Comparison of ENCODE assay signal across 8 mouse cellular contexts in genomic region chr11:70815498-70816078, GRCm38 (mm10). TPM values are rescaled to one million over a fixed set of nuclear protein-coding genes. Genes with fewer than 3 reads are reported as not detected.
DNase-seq lines count a peak whose midpoint lies in the region; ATAC-seq and TF ChIP-seq lines count a peak whose summit lies in the region.

No protein-coding gene starts in this region.

- no peaks in the 10 kb centered on the region for H3K36me3 ChIP-seq in hindbrain, embryonic 14.5 days (replicated peaks; ENCODE audit: control insufficient read depth, insufficient read depth)
- H3K36me3 ChIP-seq in hindbrain, embryonic 12.5 days: no peaks in the 10 kb centered on the region
- H3K36me3 ChIP-seq in testis, adult 2 months (ENCODE audit: control insufficient read depth, insufficient read depth, low read length): no peaks in the 10 kb centered on the region

- ATAC-seq in hindbrain, embryonic 14.5 days (ENCODE audit: low FRiP score): no peak
- no peak for ATAC-seq in hindbrain, embryonic 12.5 days (ENCODE audit: low FRiP score)
- peak; percentile 61 for ATAC-seq in granulocyte monocyte progenitor cell, adult 5-6 weeks (replicated peaks; ENCODE audit: poor library complexity, severe bottlenecking)
- ATAC-seq in megakaryocyte progenitor cell, adult 5-6 weeks (replicated peaks; ENCODE audit: poor library complexity): peak; percentile 89

- no peak for TF ChIP-seq POLR2A in cerebellum, adult 2 months (IDR thresholded peaks at IDR 0.05; ENCODE audit: borderline replicate concordance, insufficient read depth, low read length)
- TF ChIP-seq POLR2A in testis, adult 2 months (IDR thresholded peaks at IDR 0.05; ENCODE audit: control insufficient read depth, low read depth, low read length): no peak

- 34% methylated on average over 6 of the region's 6 CpGs for WGBS in hindbrain, embryonic 14.5 days
- WGBS in hindbrain, embryonic 12.5 days: 33% methylated on average over 6 of the region's 6 CpGs
- WGBS in cerebellum, adult 2 months: 22% methylated on average over 6 of the region's 6 CpGs

- no peaks in the 10 kb centered on the region for H3K4me1 ChIP-seq in hindbrain, embryonic 14.5 days (replicated peaks; ENCODE audit: control insufficient read depth, insufficient read depth, low read length)
- no peaks in the 10 kb centered on the region for H3K4me1 ChIP-seq in hindbrain, embryonic 12.5 days
- H3K4me1 ChIP-seq in cerebellum, adult 2 months (ENCODE audit: control insufficient read depth, insufficient read depth, low read length): peaks cover 2% of the 10 kb centered on the region; the same call in 1 of the 2 replicates
- H3K4me1 ChIP-seq in testis, adult 2 months (ENCODE audit: control insufficient read depth, insufficient read depth, low read length): no peaks in the 10 kb centered on the region

- peak; percentile 84 for DNase-seq in hindbrain, embryonic 14.5 days (ENCODE audit: low spot score)
- DNase-seq in MEL-GATA-1-ER (ENCODE audit: extremely low read depth, low read depth): peak; percentile 67
- DNase-seq in cerebellum, adult 2 months: peak; percentile 49 to 51
- DNase-seq in layer of hippocampus, adult 9-11 months: peak; percentile 46

- H3K4me2 ChIP-seq in hindbrain, embryonic 14.5 days (replicated peaks): no peak overlapping the region
- H3K4me2 ChIP-seq in hindbrain, embryonic 12.5 days (replicated peaks): no peak overlapping the region

- no peak overlapping the region for H3K4me3 ChIP-seq in hindbrain, embryonic 14.5 days (replicated peaks; ENCODE audit: low read length)
- no peak overlapping the region for H3K4me3 ChIP-seq in hindbrain, embryonic 12.5 days
- H3K4me3 ChIP-seq in cerebellum, adult 2 months (replicated peaks; ENCODE audit: insufficient read depth, low read depth, low read length): no peak overlapping the region
- no peak overlapping the region for H3K4me3 ChIP-seq in testis, adult 2 months (ENCODE audit: control insufficient read depth, low read depth, low read length)

- peak; percentile 53; the same call in 1 of the 2 replicates for TF ChIP-seq CTCF in cerebellum, adult 2 months (IDR thresholded peaks at IDR 0.05; ENCODE audit: borderline replicate concordance, insufficient read depth, low read depth, low read length)
- TF ChIP-seq CTCF in testis, adult 2 months (IDR thresholded peaks at IDR 0.05; ENCODE audit: control insufficient read depth, insufficient read depth, insufficient replicate concordance, low read depth, low read length): peak; percentile 38; the same call in 1 of the 2 replicates

- H3K9me3 ChIP-seq in hindbrain, embryonic 14.5 days (ENCODE audit: control insufficient read depth, low read length): no peaks in the 10 kb centered on the region
- H3K9me3 ChIP-seq in hindbrain, embryonic 12.5 days (replicated peaks): no peaks in the 10 kb centered on the region

- H3K27me3 ChIP-seq in hindbrain, embryonic 14.5 days (ENCODE audit: control insufficient read depth, insufficient read depth, low read length): no peaks in the 10 kb centered on the region
- H3K27me3 ChIP-seq in hindbrain, embryonic 12.5 days: no peaks in the 10 kb centered on the region
- no peaks in the 10 kb centered on the region for H3K27me3 ChIP-seq in cerebellum, adult 2 months (ENCODE audit: control insufficient read depth, insufficient read depth, low read length)
- H3K27me3 ChIP-seq in testis, adult 2 months (ENCODE audit: control insufficient read depth, insufficient read depth, low read length): no peaks in the 10 kb centered on the region

- no peak overlapping the region for H3K27ac ChIP-seq in hindbrain, embryonic 14.5 days
- H3K27ac ChIP-seq in hindbrain, embryonic 12.5 days: no peak overlapping the region
- H3K27ac ChIP-seq in cerebellum, adult 2 months (ENCODE audit: insufficient read depth, low read length): no peak overlapping the region
- H3K27ac ChIP-seq in testis, adult 2 months (ENCODE audit: control insufficient read depth, insufficient read depth, low read depth, low read length): no peak overlapping the region

- no peak overlapping the region for H3K9ac ChIP-seq in hindbrain, embryonic 14.5 days
- no peak overlapping the region for H3K9ac ChIP-seq in hindbrain, embryonic 12.5 days

RNA-seq across cellular contexts. Expression of gene Scimp, which starts 3.2 kb away (rescaled TPM):
- not detected in 2 replicates for polyA plus RNA-seq in hindbrain, embryonic 14.5 days (2014; fragmentation: Nextera tagmentation; extraction: Ambion mirVana)
- polyA plus RNA-seq in hindbrain, embryonic 12.5 days (2016; fragmentation: Nextera tagmentation; extraction: Ambion mirVana): not detected in 2 replicates
- 0.10 TPM in 1 of 2 replicates, not detected in the other for polyA plus RNA-seq in cerebellum, adult 2 months (2012; rRNA removed)
- not detected in 2 replicates for total RNA-seq in granulocyte monocyte progenitor cell, adult 5-6 weeks (2014; fragmentation: Nextera tagmentation)
- total RNA-seq in granulocyte monocyte progenitor cell, adult 5-6 weeks (2017): not detected in 2 replicates
- 0.37 TPM in 1 of 2 replicates, not detected in the other for total RNA-seq in megakaryocyte progenitor cell, adult 5-6 weeks (2015)
- total RNA-seq in megakaryocyte progenitor cell, adult 5-6 weeks (2017): not detected in 2 replicates
- 0.13 and 0.16 TPM in 2 replicates for polyA plus RNA-seq in testis, adult 2 months (2012; rRNA removed)

RNA-seq across cellular contexts. Expression of gene Rabep1, which starts 29.0 kb away (rescaled TPM):
- 77.5 and 86.4 TPM in 2 replicates for polyA plus RNA-seq in hindbrain, embryonic 14.5 days (2014; fragmentation: Nextera tagmentation; extraction: Ambion mirVana)
- polyA plus RNA-seq in hindbrain, embryonic 12.5 days (2016; fragmentation: Nextera tagmentation; extraction: Ambion mirVana): 56.9 and 58.5 TPM in 2 replicates
- polyA plus RNA-seq in cerebellum, adult 2 months (2012; rRNA removed): 35.4 and 35.9 TPM in 2 replicates
- 20.4 and 22.5 TPM in 2 replicates for total RNA-seq in granulocyte monocyte progenitor cell, adult 5-6 weeks (2014; fragmentation: Nextera tagmentation)
- 32.1 and 36.9 TPM in 2 replicates for total RNA-seq in granulocyte monocyte progenitor cell, adult 5-6 weeks (2017)
- total RNA-seq in megakaryocyte progenitor cell, adult 5-6 weeks (2015): 19.5 and 28.2 TPM in 2 replicates
- total RNA-seq in megakaryocyte progenitor cell, adult 5-6 weeks (2017): 30.8 and 52.6 TPM in 2 replicates
- polyA plus RNA-seq in testis, adult 2 months (2012; rRNA removed): 2.8 and 3.4 TPM in 2 replicates

RNA-seq across cellular contexts. Expression of gene Zfp3, which starts 51.6 kb away (rescaled TPM):
- polyA plus RNA-seq in hindbrain, embryonic 14.5 days (2014; fragmentation: Nextera tagmentation; extraction: Ambion mirVana): 16.9 and 18.1 TPM in 2 replicates
- 11.1 and 12.7 TPM in 2 replicates for polyA plus RNA-seq in hindbrain, embryonic 12.5 days (2016; fragmentation: Nextera tagmentation; extraction: Ambion mirVana)
- 10.4 and 11.1 TPM in 2 replicates for polyA plus RNA-seq in cerebellum, adult 2 months (2012; rRNA removed)
- total RNA-seq in granulocyte monocyte progenitor cell, adult 5-6 weeks (2014; fragmentation: Nextera tagmentation): 0.45 and 2.1 TPM in 2 replicates
- total RNA-seq in granulocyte monocyte progenitor cell, adult 5-6 weeks (2017): 0.26 and 1.0 TPM in 2 replicates
- 1.3 and 2.1 TPM in 2 replicates for total RNA-seq in megakaryocyte progenitor cell, adult 5-6 weeks (2015)
- total RNA-seq in megakaryocyte progenitor cell, adult 5-6 weeks (2017): 1.9 and 2.7 TPM in 2 replicates
- polyA plus RNA-seq in testis, adult 2 months (2012; rRNA removed): 1.2 TPM in 2 replicates

Comparison
In these comparisons a context has a peak if more than half of its experiments do, and no peak if none do; other contexts are left out.
1. ATAC-seq: peak in granulocyte monocyte progenitor cell, adult 5-6 weeks (single experiment) and megakaryocyte progenitor cell, adult 5-6 weeks (single experiment); none in hindbrain, embryonic 14.5 days (single experiment) and hindbrain, embryonic 12.5 days (single experiment).
2. Peak in every context shown above with its lines, with median percentiles within 50 percentile points of each other: DNase-seq.